Mouse (Mus musculus): Measurements from ENCODE around the gene Msi1.

DNA sequence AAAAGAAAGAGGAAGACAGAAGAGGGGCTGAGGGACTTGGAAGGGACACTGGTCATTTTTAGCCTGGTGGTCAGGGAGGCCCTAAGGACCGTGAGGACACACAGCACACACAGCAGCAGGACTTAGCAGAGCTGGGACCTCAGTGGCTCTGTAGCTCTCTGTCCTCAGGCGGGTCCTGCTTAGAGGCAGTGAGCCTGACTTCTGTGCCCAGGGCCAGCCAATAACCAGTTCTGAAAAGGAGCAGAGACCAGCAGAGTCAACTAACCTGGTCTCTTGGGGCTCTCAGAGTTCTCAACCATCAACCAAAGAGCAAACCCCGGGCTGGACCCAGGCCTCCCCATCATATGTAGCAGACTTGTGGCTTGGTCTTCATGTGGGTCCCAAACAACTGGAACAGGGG lies 19.8 kb downstream of the Msi1 start:
- TF ChIP-seq CTCF (IDR thresholded peaks at IDR 0.05; ENCODE audit: insufficient read depth, low read depth, low read length) (no peak), POLR2A (IDR thresholded peaks at IDR 0.05; ENCODE audit: insufficient read depth, low read depth, low read length) (no peak)

All from olfactory bulb, adult 2 months (tissue).